Mouse (Mus musculus): ENCODE measurements around the gene Olfr167. TPM values are rescaled to one million over a fixed set of nuclear protein-coding genes. Genes with fewer than 3 reads are reported as not detected.

Gene Olfr167
- polyA plus RNA-seq (2017; shearing (Covaris generic)) = under 1 TPM in 1 of 2 experiments, not detected in 1; 0.29 TPM

GRCm38 (mm10) chr16:19522166-19522565 is at the start of gene Olfr167:
Gene Olfr167, minus strand, starts transcription at chr16:19522266.

GRCm38 (mm10) chr16:19571709-19572108 is 49.6 kb upstream of the Olfr167 start, which contains the start of gene Olfr169:
Gene Olfr169, minus strand, starts transcription at chr16:19571809.

DNA sequence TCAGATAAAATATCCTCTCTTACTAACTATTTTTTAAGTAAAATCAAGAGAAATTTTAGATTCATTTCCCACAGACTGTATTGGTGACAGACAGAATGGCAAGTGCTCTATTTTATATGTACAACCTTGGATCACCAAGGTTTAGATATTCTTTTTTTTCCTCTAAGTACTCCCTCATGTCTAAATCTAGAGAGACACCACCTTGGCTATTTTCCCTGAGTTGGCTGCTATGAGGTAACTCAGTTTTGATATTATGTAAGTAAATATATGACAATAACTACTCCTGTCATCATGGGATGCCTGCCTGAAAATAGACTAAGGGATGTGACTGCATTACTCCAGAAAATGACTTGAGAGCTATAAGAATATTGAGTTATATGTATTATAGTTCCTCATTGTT is 13.4 kb upstream of the Olfr167 start, which contains the start of gene Olfr168:
Olfr168 (minus strand) TSS at position 101 of the 400 bp plus-strand sequence.

DNA sequence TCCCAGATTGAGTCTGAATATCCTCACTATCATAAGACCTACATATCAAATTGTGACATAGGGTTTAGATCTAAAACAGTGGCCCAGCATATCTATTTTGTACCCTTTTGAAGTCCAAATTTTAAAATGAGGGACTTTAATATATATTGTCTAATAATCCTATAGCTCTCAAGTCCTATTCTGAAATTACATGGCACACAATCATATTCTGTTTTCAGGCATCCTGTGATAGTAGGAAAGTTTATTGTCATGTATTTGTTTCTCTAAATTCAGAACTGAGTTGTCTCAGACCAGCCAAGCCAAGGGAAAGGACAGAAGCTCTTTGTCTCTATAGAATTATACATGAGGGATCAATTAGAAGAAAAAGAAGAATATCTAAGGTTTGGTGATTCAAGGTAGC is 38.7 kb downstream of the Olfr167 start, which contains the start of gene Olfr166:
Olfr166 (plus strand) TSS at position 301 of the 400 bp plus-strand sequence.

Other genes starting within 250 kb of the Olfr167 start
- not detected for gene Olfr164, start 208.2 kb downstream of the Olfr167 start, polyA plus RNA-seq (2017; shearing (Covaris generic))
- under 1 TPM in 1 of 2 experiments, not detected in 1; 0.09 TPM for gene Olfr165, start 99.1 kb downstream of the Olfr167 start, polyA plus RNA-seq (2017; shearing (Covaris generic))
- not detected for gene Olfr166, start 38.6 kb downstream of the Olfr167 start, polyA plus RNA-seq (2017; shearing (Covaris generic))
- gene Olfr168, start 13.3 kb upstream of the Olfr167 start, polyA plus RNA-seq (2017; shearing (Covaris generic)) = not detected
- not detected for gene Olfr169, start 49.5 kb upstream of the Olfr167 start, polyA plus RNA-seq (2017; shearing (Covaris generic))
- under 1 TPM in 1 of 2 experiments, not detected in 1; 0.21 TPM for gene Olfr170, start 89.6 kb upstream of the Olfr167 start, polyA plus RNA-seq (2017; shearing (Covaris generic))
- under 1 TPM in 1 of 2 experiments, not detected in 1; 0.29 TPM for gene Olfr171, start 107.7 kb upstream of the Olfr167 start, polyA plus RNA-seq (2017; shearing (Covaris generic))
- under 1 TPM in 1 of 2 experiments, not detected in 1; 0.05 TPM for gene Lamp3, start 184.1 kb upstream of the Olfr167 start, polyA plus RNA-seq (2017; shearing (Covaris generic))
- gene B3gnt5, start 237.9 kb upstream of the Olfr167 start, polyA plus RNA-seq (2017; shearing (Covaris generic)) = 1 to 10 TPM; 7.6 to 9.9 TPM